Mouse (Mus musculus): ENCODE results near the gene Sh3pxd2a. TPM values are rescaled to one million over a fixed set of nuclear protein-coding genes. Genes with fewer than 3 reads are reported as not detected.

Gene Sh3pxd2a
- total and polyA plus RNA-seq, 3 experiments = 36.1 to 53.2 (median 52.3) TPM

DNA sequence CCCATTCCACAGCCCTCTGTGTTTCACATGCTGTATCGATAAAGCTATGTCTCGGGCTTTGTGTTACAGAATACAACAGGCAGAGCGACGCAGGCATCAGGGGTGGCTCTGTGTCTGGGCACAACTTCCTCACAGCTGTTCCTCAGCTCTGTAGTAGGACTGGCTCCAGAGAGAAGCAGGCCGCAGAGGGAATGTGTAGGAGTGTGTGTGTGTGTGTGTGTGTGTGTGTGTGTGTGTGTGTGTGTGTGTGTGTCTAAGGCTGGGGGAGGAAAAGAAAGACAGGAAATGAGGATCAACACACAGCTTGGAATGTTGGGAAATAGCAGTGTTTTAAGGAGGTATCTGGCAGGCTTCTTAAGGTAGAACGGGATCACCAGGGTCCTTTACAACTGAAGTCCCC lies 187.5 kb downstream of the Sh3pxd2a start:
- DNase-seq = peak; percentile 57 to 59
- Histone ChIP-seq H3K4me1 (ENCODE audit: control insufficient read depth, insufficient read depth, low read length) (peaks cover 36% of the 10 kb centered on the region), H3K4me3 (no peak overlapping the region), H3K36me3 (ENCODE audit: control insufficient read depth, insufficient read depth, low read length) (peaks cover 5% of the 10 kb centered on the region), H3K27me3 (ENCODE audit: control insufficient read depth, insufficient read depth, low read length) (no peaks in the 10 kb centered on the region), H3K27ac (peak overlapping the region; percentile 77), H3K9ac (ENCODE audit: low read depth, low read length) (no peak overlapping the region), H3K79me2 (replicated peaks; ENCODE audit: control insufficient read depth, insufficient read depth, low read length) (no peaks in the 10 kb centered on the region)
- WGBS = 29% methylated on average over 6 of the region's 6 CpGs
- TF ChIP-seq CTCF (IDR thresholded peaks at IDR 0.05) (no peak), POLR2A (IDR thresholded peaks at IDR 0.05; ENCODE audit: insufficient read depth, low read depth, low read length) (no peak), EP300 (IDR thresholded peaks at IDR 0.05; ENCODE audit: insufficient read depth, low read depth, low read length) (peak; percentile 56; the same call in 1 of the 2 replicates)
- intact Hi-C loops (cut with DNase I) = loop anchor here (5.0 kb wide), 1 partner anchor 41 kb away; no protein-coding TSS in a partner anchor

GRCm38 (mm10) chr19:47270520-47270919 lies 193.7 kb downstream of the Sh3pxd2a start:
- WGBS = 84% methylated on average over 9 of the region's 9 CpGs
- Histone ChIP-seq H3K27ac (no peak overlapping the region), H3K4me3 (no peak overlapping the region), H3K4me1 (ENCODE audit: control insufficient read depth, insufficient read depth, low read length) (0 out of 2 replicates have a peak, but pooled peaks cover 2% of the 10 kb centered on the region), H3K9ac (ENCODE audit: low read depth, low read length) (no peak overlapping the region), H3K36me3 (ENCODE audit: control insufficient read depth, insufficient read depth, low read length) (no peaks in the 10 kb centered on the region), H3K27me3 (ENCODE audit: control insufficient read depth, insufficient read depth, low read length) (no peaks in the 10 kb centered on the region), H3K79me2 (replicated peaks; ENCODE audit: control insufficient read depth, insufficient read depth, low read length) (no peaks in the 10 kb centered on the region)
- intact Hi-C loops (cut with DNase I) = no loop called here
- DNase-seq = no peak
- TF ChIP-seq POLR2A (IDR thresholded peaks at IDR 0.05; ENCODE audit: insufficient read depth, low read depth, low read length) (no peak), EP300 (IDR thresholded peaks at IDR 0.05; ENCODE audit: insufficient read depth, low read depth, low read length) (no peak), CTCF (IDR thresholded peaks at IDR 0.05) (no peak)

DNA sequence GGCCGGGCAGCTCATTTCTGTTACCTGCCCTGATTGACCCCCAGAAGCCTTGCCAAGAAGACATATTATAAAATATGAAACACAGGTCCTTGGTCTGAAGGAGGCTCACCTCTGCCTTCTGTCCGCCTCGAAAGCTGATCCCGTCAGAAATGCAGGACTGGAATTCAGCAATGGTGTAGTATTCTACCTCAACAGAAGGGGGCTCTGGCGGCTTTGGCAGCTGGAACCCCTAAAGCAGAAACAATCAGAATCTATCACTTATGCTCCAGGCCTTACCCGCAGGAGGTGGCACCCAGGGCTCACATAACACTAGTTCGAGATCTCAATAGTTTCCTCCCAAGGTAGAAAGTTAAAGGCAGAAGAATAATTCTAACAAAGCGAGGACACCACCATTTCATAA lies 194.5 kb downstream of the Sh3pxd2a start:
- no peaks in the 10 kb centered on the region for H3K36me3 ChIP-seq (ENCODE audit: control insufficient read depth, insufficient read depth, low read length)
- 0 out of 2 replicates have a peak, but pooled peaks cover 2% of the 10 kb centered on the region for H3K4me1 ChIP-seq (ENCODE audit: control insufficient read depth, insufficient read depth, low read length)
- no peak overlapping the region for H3K27ac ChIP-seq

GRCm38 (mm10) chr19:47267066-47267465 lies 197.1 kb downstream of the Sh3pxd2a start:
- H3K36me3 ChIP-seq (ENCODE audit: control insufficient read depth, insufficient read depth, low read length) = no peaks in the 10 kb centered on the region
- intact Hi-C loops (cut with DNase I) = loop anchor here (10.0 kb wide), 1 partner anchor 238 kb away; no protein-coding TSS in a partner anchor
- no peak overlapping the region for H3K27ac ChIP-seq
- H3K4me1 ChIP-seq (ENCODE audit: control insufficient read depth, insufficient read depth, low read length) = peaks cover 2% of the 10 kb centered on the region; the same call in 1 of the 2 replicates
- TF ChIP-seq CTCF (IDR thresholded peaks at IDR 0.05) (no peak), EP300 (IDR thresholded peaks at IDR 0.05; ENCODE audit: insufficient read depth, low read depth, low read length) (no peak), POLR2A (IDR thresholded peaks at IDR 0.05; ENCODE audit: insufficient read depth, low read depth, low read length) (no peak)
- DNase-seq = no peak
- H3K9ac ChIP-seq (ENCODE audit: low read depth, low read length) = no peak overlapping the region
- no peaks in the 10 kb centered on the region for H3K79me2 ChIP-seq (replicated peaks; ENCODE audit: control insufficient read depth, insufficient read depth, low read length)
- 88% methylated on average over 21 of the region's 21 CpGs for WGBS
- H3K4me3 ChIP-seq = no peak overlapping the region
- H3K27me3 ChIP-seq (ENCODE audit: control insufficient read depth, insufficient read depth, low read length) = no peaks in the 10 kb centered on the region

More for the DNA sequence above, 194.5 kb downstream of the Sh3pxd2a start:
- TF ChIP-seq POLR2A (IDR thresholded peaks at IDR 0.05; ENCODE audit: insufficient read depth, low read depth, low read length) = no peak
- TF ChIP-seq CTCF (IDR thresholded peaks at IDR 0.05) = peak; percentile 73
- Histone ChIP-seq H3K4me3 (no peak overlapping the region), H3K9ac (ENCODE audit: low read depth, low read length) (no peak overlapping the region), H3K79me2 (replicated peaks; ENCODE audit: control insufficient read depth, insufficient read depth, low read length) (no peaks in the 10 kb centered on the region), H3K27me3 (ENCODE audit: control insufficient read depth, insufficient read depth, low read length) (no peaks in the 10 kb centered on the region)
- 69% methylated on average over 8 of the region's 8 CpGs for WGBS
- DNase-seq = no peak
- intact Hi-C loops (cut with DNase I) = loop anchor here (10.0 kb wide), 1 partner anchor 235 kb away; no protein-coding TSS in a partner anchor

- TF ChIP-seq EP300 (IDR thresholded peaks at IDR 0.05; ENCODE audit: insufficient read depth, low read depth, low read length) (no peak), POLR2A (IDR thresholded peaks at IDR 0.05; ENCODE audit: insufficient read depth, low read depth, low read length) (no peak), CTCF (IDR thresholded peaks at IDR 0.05) (no peak)
- Histone ChIP-seq H3K4me1 (ENCODE audit: control insufficient read depth, insufficient read depth, low read length) (peaks cover 2% of the 10 kb centered on the region; the same call in 1 of the 2 replicates), H3K27me3 (ENCODE audit: control insufficient read depth, insufficient read depth, low read length) (no peaks in the 10 kb centered on the region), H3K4me3 (no peak overlapping the region), H3K79me2 (replicated peaks; ENCODE audit: control insufficient read depth, insufficient read depth, low read length) (no peaks in the 10 kb centered on the region), H3K36me3 (ENCODE audit: control insufficient read depth, insufficient read depth, low read length) (no peaks in the 10 kb centered on the region), H3K27ac (no peak overlapping the region), H3K9ac (ENCODE audit: low read depth, low read length) (no peak overlapping the region)
- intact Hi-C loops (cut with DNase I) = loop anchor here (10.0 kb wide), 1 partner anchor 239 kb away; no protein-coding TSS in a partner anchor
- 51% methylated on average over 18 of the region's 18 CpGs for WGBS
- no peak for DNase-seq
These were observed 198.0 kb downstream of the Sh3pxd2a start for GRCm38 (mm10) chr19:47266070-47266801.

Measured in heart, adult 2 months (tissue).